Mouse (Mus musculus) myocyte (in vitro differentiated cells): ENCODE measurements around the gene Rbpjl.

Experiments
- MAX ChIP-seq: IDR thresholded peaks from one replicate; pipeline ENCODE4 v1.6.1; 2011; ENCODE audit warnings: low read depth, mild to moderate bottlenecking, control low read depth
- POLR2A ChIP-seq: IDR thresholded peaks from one replicate; pipeline ENCODE4 v1.6.1; 2011; ENCODE audit warnings: low read depth, mild to moderate bottlenecking, control low read depth, moderate library complexity; ENCODE audit not compliant: insufficient read length
- POLR2AphosphoS2 ChIP-seq: IDR thresholded peaks from one replicate; pipeline ENCODE4 v1.6.1; 2011; ENCODE audit warnings: low read depth, control low read depth; ENCODE audit not compliant: insufficient read length

- TF ChIP-seq POLR2AphosphoS2 (no peak), POLR2A (no peak), MAX (no peak)
These were observed 31.6 kb upstream of the Rbpjl start for GRCm38 (mm10) chr2:164371371-164371770.
